Mouse (Mus musculus): ENCODE results near the gene Rnf222.
A peak's percentile ranks its signal among the peaks of the same experiment; 100 is the strongest.

The Rnf222 gene

GRCm38 (mm10) chr11:68890625-68891024 is 2.3 kb downstream of the Rnf222 start:
- DNase-seq, result no peak

- no peak for DNase-seq
Measured at GRCm38 (mm10) chr11:68891823-68892222, 3.5 kb downstream of the Rnf222 start.

DNA sequence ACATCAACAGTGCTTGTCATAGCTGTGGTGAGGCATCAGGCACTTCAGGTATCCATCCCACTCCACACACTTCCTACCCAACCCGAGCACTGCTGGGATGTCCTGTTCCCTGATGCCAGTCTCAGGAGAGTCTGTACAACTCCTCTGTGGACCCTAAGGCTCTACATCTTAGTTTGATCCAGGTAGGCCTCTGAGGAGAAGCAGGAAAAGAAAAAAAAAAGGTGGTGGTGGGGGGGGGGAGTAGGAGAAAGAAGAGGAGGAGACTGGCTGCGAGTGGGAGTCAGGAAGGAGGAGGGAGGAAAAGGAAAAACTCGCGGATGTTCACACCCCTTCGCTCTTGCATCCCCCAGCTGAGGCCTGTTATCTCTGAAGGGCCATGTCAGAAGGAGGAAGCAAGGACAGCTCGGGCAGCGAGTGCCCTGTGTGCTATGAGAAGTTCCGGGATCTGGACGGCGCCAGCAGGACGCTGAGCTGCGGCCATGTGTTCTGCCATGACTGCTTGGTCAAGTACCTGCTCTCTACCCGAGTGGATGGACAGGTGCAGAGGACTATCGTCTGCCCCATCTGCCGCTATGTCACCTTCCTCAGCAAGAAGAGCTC is 4.0 kb downstream of the Rnf222 start:
- DNase-seq, result no peak

DNA sequence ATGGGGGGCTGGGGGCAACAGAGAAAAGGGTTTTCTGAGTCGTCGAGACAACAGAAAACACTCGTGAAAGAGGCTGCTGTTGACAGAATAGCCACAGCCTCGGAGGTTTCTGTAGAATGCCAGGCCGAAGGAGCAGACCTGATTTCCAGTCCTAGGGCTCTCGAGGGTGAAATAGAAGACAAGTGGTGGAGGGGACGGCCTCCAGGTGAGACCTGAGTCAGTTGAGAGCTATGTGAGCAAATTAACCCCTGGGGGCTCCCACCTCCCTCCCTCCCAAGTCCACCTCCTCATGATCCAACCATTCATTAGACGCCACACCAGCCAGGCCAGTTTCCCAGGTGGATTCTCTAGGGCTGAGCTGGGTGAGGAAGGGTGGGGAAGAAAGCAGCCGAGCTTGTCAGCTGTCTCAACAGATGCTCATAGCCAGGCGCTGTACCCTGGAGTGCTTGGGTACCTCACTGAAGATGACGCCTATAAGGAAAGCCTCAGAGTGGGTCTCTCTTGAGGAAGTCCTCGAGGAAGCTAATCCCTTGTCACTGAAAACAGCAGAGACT is 5.6 kb downstream of the Rnf222 start:
- no peak for DNase-seq

GRCm38 (mm10) chr11:68896247-68896646 is 7.9 kb downstream of the Rnf222 start:
- no peak for DNase-seq

- DNase-seq, result peak; percentile 11 to 41
Measured at GRCm38 (mm10) chr11:68897120-68897519, 8.8 kb downstream of the Rnf222 start.

GRCm38 (mm10) chr11:68897838-68898237 is 9.5 kb downstream of the Rnf222 start:
- DNase-seq, result no peak

GRCm38 (mm10) chr11:68898790-68899189 is 10.4 kb downstream of the Rnf222 start:
- DNase-seq, result no peak

GRCm38 (mm10) chr11:68899815-68900214 is 11.5 kb downstream of the Rnf222 start:
- DNase-seq, result no peak

DNA sequence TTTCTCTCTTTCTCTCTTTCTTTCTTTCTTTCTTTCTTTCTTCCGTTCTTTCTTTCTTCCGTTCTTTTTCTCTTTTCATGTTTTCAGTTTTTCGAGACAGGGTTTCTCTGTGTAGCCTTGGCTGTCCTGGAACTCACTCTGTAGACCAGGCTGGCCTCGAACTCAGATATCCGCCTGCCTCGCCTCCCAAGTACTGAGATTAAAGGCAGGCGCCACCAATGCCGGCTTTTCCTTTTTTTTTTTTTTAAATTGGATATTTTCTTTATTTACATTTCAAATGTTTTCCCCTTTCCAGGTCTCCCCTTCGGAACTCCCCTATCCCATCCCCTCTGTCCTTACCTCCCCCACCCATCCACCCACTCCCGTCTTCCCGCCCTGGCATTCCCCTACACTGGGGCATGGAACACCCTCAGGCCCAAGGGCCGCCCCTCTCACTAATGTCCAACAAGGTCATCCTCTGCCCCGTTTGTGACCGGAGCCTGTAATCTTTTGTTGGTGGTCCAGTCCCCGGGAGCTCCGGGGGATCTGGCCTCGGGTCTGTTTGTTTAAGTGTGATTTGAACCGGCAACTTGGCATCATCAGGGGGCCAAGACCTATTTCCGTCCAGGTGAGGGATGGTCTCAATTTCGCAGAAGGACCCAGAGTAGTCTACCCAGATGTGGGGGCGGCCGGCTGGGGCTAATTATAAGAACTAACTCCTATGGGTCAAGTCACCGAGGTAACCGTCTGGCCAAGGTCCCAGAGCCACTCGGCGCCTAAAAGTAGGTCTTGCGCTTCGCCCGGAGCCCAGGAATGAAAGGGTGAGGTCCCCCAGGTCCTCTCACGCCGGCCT is 12.4 kb downstream of the Rnf222 start:
- no peak for DNase-seq

- DNase-seq, result peak; percentile 96 to 98
Measured at GRCm38 (mm10) chr11:68901351-68902046, 13.1 kb downstream of the Rnf222 start, which contains the start of gene Rpl26. Gene Rpl26 (plus strand): TSS chr11:68901583.

GRCm38 (mm10) chr11:68902047-68902364 is 13.7 kb downstream of the Rnf222 start:
- DNase-seq, result no peak

GRCm38 (mm10) chr11:68902367-68902766 is 14.0 kb downstream of the Rnf222 start:
- no peak for DNase-seq

GRCm38 (mm10) chr11:68902823-68903222 is 14.5 kb downstream of the Rnf222 start:
- no peak for DNase-seq

GRCm38 (mm10) chr11:68903775-68904174 is 15.4 kb downstream of the Rnf222 start:
- no peak for DNase-seq

- DNase-seq, result peak in 1 of 2 experiments; percentile 66
Measured at GRCm38 (mm10) chr11:68904375-68905137, 16.2 kb downstream of the Rnf222 start.

GRCm38 (mm10) chr11:68905138-68905531 is 16.8 kb downstream of the Rnf222 start:
- no peak for DNase-seq

- no peak for DNase-seq
Measured at GRCm38 (mm10) chr11:68905665-68906460, 17.5 kb downstream of the Rnf222 start.

- no peak for DNase-seq
Measured at GRCm38 (mm10) chr11:68906461-68906790, 18.1 kb downstream of the Rnf222 start.

DNA sequence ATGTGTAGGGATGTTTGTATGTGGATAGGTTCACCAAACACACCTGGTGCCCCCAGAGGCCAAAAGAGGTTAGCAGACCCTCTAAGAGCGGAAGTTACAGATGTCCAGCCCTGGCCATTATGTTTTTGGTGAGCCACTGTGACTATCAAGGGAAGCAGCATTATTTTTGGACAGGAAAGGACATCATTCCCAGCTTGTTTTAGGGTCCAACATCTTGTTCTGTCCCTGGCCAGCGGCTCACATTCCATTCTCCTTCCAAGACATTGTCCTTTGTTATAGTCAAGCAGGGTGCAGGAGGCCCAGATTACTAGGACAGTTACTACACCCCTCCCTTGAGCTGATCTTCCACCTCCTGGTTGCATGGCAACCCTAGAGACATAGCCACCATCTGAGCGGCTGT is 18.9 kb downstream of the Rnf222 start:
- DNase-seq, result no peak

DNA sequence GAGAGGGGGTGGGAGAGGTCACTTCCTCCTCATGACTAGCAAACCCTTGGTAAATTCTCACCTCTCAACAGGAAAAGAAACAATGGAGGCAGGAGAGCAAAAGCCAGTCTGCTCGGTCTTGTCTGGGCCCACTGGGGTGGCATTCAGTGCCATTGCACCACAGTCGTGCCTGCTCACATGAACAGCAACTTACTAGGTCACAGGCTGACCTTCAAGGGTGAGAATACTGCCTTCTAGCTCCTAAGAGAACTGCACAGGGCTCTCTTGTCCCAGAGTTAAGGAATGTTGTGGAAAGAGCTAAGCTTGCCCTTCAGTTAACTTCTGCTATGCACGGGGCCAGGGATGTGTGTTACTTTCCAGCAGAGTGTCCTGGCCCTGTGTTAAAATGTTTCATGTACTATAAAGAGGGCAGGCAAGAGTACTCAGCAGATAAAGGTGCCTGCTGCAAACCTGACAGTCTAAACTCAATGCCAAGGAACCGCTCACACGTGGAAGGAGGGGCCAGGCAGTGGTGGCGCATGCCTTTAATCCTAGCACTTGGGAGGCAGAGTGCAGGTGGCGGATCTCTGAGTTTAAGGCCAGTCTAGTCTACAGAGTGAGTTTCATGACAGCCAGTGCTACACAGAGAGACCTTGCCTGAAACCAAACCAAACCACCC is 20.6 kb downstream of the Rnf222 start:
- no peak for DNase-seq

All from spleen, adult 18-20 months (tissue).